Mouse (Mus musculus) G1E (cell line): ENCODE data around the gene Cers4. TPM values are rescaled to one million over a fixed set of nuclear protein-coding genes. Genes with fewer than 3 reads are reported as not detected.

Experiments used
- ATAC-seq: 2 replicates; pipeline ENCODE4 v1.8.0; 2016; ENCODE audit warnings: mild to moderate bottlenecking; ENCODE audit not compliant: insufficient number of reproducible peaks, poor library complexity, low FRiP score, severe bottlenecking; ENCODE audit errors: extremely low read depth
- DNase-seq: peaks from one replicate; pipeline ENCODE4 v3.0.0; 2012; ENCODE audit warnings: low spot score
- H3K27me3 ChIP-seq: 2 replicates; pipeline ENCODE4 v1.6.1; 2012; ENCODE audit warnings: mild to moderate bottlenecking, low read length, inconsistent platforms; ENCODE audit not compliant: insufficient read depth
- H3K36me3 ChIP-seq: replicated peaks from 2 replicates; pipeline ENCODE3; 2012; ENCODE audit warnings: mild to moderate bottlenecking, inconsistent platforms
- H3K4me1 ChIP-seq: 2 replicates; pipeline ENCODE4 v1.6.1; 2012; ENCODE audit warnings: low read depth, low read length, inconsistent platforms, mixed read lengths; ENCODE audit not compliant: insufficient read depth
- H3K4me3 ChIP-seq: 2 replicates; pipeline ENCODE4 v1.5.1; 2012; ENCODE audit warnings: low read depth, mild to moderate bottlenecking, inconsistent platforms, low read length, moderate library complexity, mixed read lengths
- H3K9me3 ChIP-seq: replicated peaks from 2 replicates; pipeline ENCODE4 v1.6.1; 2012; ENCODE audit warnings: inconsistent platforms
- CTCF ChIP-seq: IDR thresholded peaks from 2 replicates; pipeline ENCODE4 v1.5.1; 2012; ENCODE audit warnings: low read depth, low read length, inconsistent platforms, mixed read lengths
- GATA1 ChIP-seq: IDR thresholded peaks from 2 replicates; pipeline ENCODE4 v1.6.1; 2012; ENCODE audit warnings: borderline replicate concordance, low read length, inconsistent platforms, mixed read lengths
- GATA2 ChIP-seq: IDR thresholded peaks from 2 replicates; pipeline ENCODE4 v1.6.1; 2012; ENCODE audit warnings: low read depth, low read length, inconsistent platforms, borderline replicate concordance
- POLR2AphosphoS5 ChIP-seq: IDR thresholded peaks from 2 replicates; pipeline ENCODE4 v1.6.1; 2012; ENCODE audit warnings: low read depth, low read length, inconsistent platforms; ENCODE audit not compliant: insufficient replicate concordance
- TAL1 ChIP-seq: conservative IDR thresholded peaks from 2 replicates; pipeline ENCODE4 v1.6.1; 2012; ENCODE audit warnings: low read depth, low read length, inconsistent platforms, mixed read lengths
- polyA plus RNA-seq: library from polyadenylated mRNA; stranded (reverse); fragments of >175 nt; gene quantifications from 2 replicates; pipeline ENCODE4 v1.2.3, GENCODE M21; 2012
- total RNA-seq, 2 experiments: library from RNA; stranded (forward) in 1 of 2; stranded (reverse) in 1 of 2; fragments of 200-1000 nt in 1 of 2; fragments of >200 nt in 1 of 2; fragmentation: Nextera tagmentation in 1 of 2; gene quantifications; 2 replicates each; pipeline ENCODE4 v1.2.3; 2014 to 2017

Gene Cers4
- total and polyA plus RNA-seq, 3 experiments, result 0.44 TPM; not detected in 2

DNA sequence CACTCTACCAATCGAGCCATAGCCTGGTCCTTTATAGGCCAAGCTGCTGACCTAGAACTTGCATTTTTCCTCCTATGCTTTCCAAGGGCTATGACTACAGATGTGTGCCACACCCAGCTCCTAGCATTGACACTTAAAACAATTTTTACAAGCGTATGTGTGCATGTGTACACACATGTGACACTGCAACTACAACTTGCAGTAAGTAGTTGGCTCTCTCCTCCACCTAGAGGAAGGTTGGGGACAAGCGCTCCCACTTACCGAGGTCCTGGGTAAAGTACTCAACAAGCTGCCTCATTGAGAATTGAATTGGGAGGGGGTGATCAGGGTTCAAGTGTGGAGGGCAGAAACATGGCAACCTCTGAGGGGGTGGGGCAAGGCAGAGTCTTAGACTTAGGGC, 18.0 kb downstream of the Cers4 start:
- Histone ChIP-seq H3K4me1 (no peaks in the 10 kb centered on the region), H3K27me3 (no peaks in the 10 kb centered on the region), H3K4me3 (no peak overlapping the region), H3K9me3 (no peaks in the 10 kb centered on the region), H3K36me3 (no peaks in the 10 kb centered on the region)
- DNase-seq, result no peak
- TF ChIP-seq POLR2AphosphoS5 (no peak), TAL1 (no peak)
- no peak for ATAC-seq

DNA sequence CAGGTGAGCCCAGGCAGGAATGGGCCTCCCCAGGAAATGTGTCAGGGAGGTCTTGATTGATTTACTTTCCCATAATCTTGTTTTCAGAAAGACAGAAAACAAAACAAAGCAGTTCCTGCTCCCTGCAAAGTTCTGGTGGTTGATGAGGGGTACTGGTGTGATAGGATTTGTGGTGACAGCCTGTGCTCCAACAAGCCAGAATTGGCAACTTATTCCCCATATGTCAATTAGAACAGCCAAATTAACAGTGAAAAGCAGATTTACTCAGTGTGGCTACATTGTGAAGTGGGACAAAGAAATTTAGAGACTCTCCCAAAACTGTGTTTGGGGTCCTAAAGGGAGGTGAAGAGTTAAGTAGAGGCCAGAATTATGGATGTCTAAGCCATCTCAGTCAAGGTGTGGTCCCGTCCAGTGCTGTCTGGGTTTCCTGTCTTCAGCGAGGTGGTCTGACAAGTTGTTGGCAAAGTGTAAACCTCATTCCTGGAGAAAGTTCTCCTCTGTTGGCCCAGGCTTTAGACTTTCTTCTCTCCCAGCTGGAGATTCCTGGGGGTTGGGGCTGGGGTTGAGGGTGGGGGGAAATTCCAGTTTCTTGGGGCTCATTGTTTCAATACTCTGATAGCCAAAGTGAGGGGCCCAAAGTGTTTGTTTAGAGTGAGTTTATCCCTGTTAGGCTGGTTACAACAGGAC, 18.7 kb downstream of the Cers4 start:
- Histone ChIP-seq H3K27me3 (no peaks in the 10 kb centered on the region), H3K4me1 (no peaks in the 10 kb centered on the region), H3K36me3 (no peaks in the 10 kb centered on the region), H3K9me3 (no peaks in the 10 kb centered on the region), H3K4me3 (no peak overlapping the region)
- DNase-seq (no peak), ATAC-seq (no peak)
- TF ChIP-seq POLR2AphosphoS5 (no peak), GATA2 (no peak), GATA1 (no peak), CTCF (no peak), TAL1 (no peak)

DNA sequence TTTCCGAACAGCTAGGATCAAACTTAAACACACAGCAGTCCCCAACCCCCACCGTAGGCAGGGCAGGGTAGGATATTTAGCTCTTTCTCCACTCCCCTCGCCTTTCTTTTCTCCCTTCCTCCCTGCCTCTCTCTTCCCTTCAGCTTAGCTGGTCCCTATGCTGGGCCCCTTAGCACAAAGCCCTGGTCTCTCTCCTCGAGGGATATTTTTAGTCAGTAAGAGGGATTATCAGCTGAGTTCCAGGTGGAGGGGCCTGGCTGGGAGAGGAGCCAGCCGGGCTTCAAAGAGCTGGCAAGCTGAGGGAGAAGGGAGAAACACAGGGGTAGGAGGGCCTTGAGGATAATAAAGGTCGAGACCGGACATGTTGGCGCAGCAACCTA, 19.3 kb downstream of the Cers4 start:
- H3K4me3 ChIP-seq, result no peak overlapping the region
- no peak for TF ChIP-seq POLR2AphosphoS5
- TF ChIP-seq TAL1, result no peak
- TF ChIP-seq CTCF, result no peak
- TF ChIP-seq GATA2, result no peak
- TF ChIP-seq GATA1, result no peak
- no peaks in the 10 kb centered on the region for H3K9me3 ChIP-seq
- H3K4me1 ChIP-seq, result no peaks in the 10 kb centered on the region
- no peaks in the 10 kb centered on the region for H3K36me3 ChIP-seq
- no peak for ATAC-seq
- H3K27me3 ChIP-seq, result no peaks in the 10 kb centered on the region
- no peak for DNase-seq

DNA sequence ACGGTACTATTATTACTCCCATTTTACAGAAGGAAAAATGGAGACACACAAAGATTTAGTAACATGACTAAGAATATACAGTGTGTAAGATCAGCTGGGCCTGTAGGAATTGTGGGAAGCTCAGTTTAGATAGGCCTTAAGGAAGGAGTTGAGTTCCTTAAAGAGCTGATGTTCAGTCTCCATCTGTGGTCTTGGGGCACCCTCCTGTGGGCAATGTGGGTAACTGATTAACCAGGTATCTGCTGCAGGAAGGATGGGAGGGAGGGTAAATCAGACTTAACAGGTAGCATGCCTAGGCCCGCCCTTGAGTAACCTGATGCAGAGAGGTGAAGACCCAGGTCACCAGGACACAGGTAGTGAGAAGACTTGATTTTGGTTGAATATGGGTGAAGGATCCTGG, 23.3 kb downstream of the Cers4 start:
- no peaks in the 10 kb centered on the region for H3K36me3 ChIP-seq
- TF ChIP-seq GATA2 (no peak), GATA1 (no peak), CTCF (no peak), POLR2AphosphoS5 (no peak), TAL1 (no peak)

DNA sequence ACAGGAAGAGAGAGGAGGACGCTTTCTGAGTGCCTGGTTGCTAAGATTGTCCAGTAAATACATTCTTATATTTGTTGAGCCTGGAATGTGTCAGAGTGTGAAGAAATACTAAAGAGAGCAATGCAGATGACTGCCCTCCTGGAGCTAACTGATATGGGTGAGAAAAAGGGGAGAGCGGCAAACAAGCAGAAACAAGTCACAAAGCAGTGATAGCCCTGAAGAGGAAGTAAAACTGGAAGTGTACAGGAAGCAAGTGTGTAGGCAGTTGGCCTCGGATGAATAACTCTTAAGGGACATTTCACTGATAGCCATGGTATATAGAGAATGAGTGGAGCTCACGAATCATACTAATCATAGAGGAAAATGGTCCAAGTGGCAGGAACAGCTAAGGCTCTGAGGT, 28.6 kb downstream of the Cers4 start:
- H3K36me3 ChIP-seq, result no peaks in the 10 kb centered on the region
- DNase-seq (no peak), ATAC-seq (no peak)

More for the DNA sequence above, 23.3 kb downstream of the Cers4 start:
- DNase-seq, result no peak
- Histone ChIP-seq H3K27me3 (no peaks in the 10 kb centered on the region), H3K4me3 (no peak overlapping the region), H3K9me3 (no peaks in the 10 kb centered on the region), H3K4me1 (no peaks in the 10 kb centered on the region)
- ATAC-seq, result no peak

DNA sequence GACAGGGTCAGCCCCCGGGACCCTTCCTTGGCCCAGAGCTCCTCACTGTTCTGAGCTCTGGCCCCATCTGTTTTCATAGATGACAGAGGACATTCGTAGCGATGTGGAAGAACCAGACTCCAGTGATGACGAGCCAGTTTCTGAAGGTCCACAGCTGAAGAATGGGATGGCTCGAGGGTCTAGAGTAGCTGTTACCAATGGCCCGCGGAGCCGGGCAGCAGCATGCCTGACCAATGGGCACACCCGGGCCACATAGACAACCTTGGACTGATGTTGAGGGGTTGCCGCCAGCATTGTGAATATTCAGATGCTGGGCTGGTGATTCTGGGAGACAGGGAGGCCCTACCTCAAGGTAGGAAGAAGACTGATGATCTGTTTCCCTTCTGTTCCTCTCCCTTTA, 30.7 kb downstream of the Cers4 start:
- H3K27me3 ChIP-seq, result no peaks in the 10 kb centered on the region
- H3K4me1 ChIP-seq, result no peaks in the 10 kb centered on the region
- H3K36me3 ChIP-seq, result no peaks in the 10 kb centered on the region
- no peaks in the 10 kb centered on the region for H3K9me3 ChIP-seq
- DNase-seq (no peak), ATAC-seq (no peak)
- no peak overlapping the region for H3K4me3 ChIP-seq
- no peak for TF ChIP-seq CTCF
- no peak for TF ChIP-seq GATA2
- no peak for TF ChIP-seq POLR2AphosphoS5
- TF ChIP-seq GATA1, result no peak
- TF ChIP-seq TAL1, result no peak

More for the DNA sequence above, 28.6 kb downstream of the Cers4 start:
- no peak overlapping the region for H3K4me3 ChIP-seq
- H3K4me1 ChIP-seq, result no peaks in the 10 kb centered on the region
- H3K27me3 ChIP-seq, result no peaks in the 10 kb centered on the region
- no peaks in the 10 kb centered on the region for H3K9me3 ChIP-seq
- no peak for TF ChIP-seq POLR2AphosphoS5

Other genes starting within 250 kb of the Cers4 start
- 20.1 and 21.3 TPM in 2 replicates for gene Tgfbr3l, start 244.8 kb upstream of the Cers4 start, total RNA-seq (2014; fragmentation: Nextera tagmentation)
- gene Tgfbr3l, start 244.8 kb upstream of the Cers4 start, total RNA-seq (2017), result 2.8 and 4.5 TPM in 2 replicates
- gene Tgfbr3l, start 244.8 kb upstream of the Cers4 start, polyA plus RNA-seq, result 34.8 and 35.0 TPM in 2 replicates
- gene Snapc2, start 239.9 kb upstream of the Cers4 start, total RNA-seq (2014; fragmentation: Nextera tagmentation), result 10.6 and 10.9 TPM in 2 replicates
- 9.1 and 13.5 TPM in 2 replicates for gene Snapc2, start 239.9 kb upstream of the Cers4 start, total RNA-seq (2017)
- 49.5 and 66.0 TPM in 2 replicates for gene Snapc2, start 239.9 kb upstream of the Cers4 start, polyA plus RNA-seq
- 2.1 TPM in 1 of 2 replicates, not detected in the other for gene Ctxn1, start 233.8 kb upstream of the Cers4 start, total RNA-seq (2014; fragmentation: Nextera tagmentation)
- gene Ctxn1, start 233.8 kb upstream of the Cers4 start, total RNA-seq (2017), result 0.11 and 0.29 TPM in 2 replicates
- gene Ctxn1, start 233.8 kb upstream of the Cers4 start, polyA plus RNA-seq, result 1.6 and 2.0 TPM in 2 replicates
- gene Timm44, start 217.1 kb upstream of the Cers4 start, total RNA-seq (2014; fragmentation: Nextera tagmentation), result 81.8 and 94.6 TPM in 2 replicates
- gene Timm44, start 217.1 kb upstream of the Cers4 start, total RNA-seq (2017), result 113 and 123 TPM in 2 replicates
- 65.3 and 81.1 TPM in 2 replicates for gene Timm44, start 217.1 kb upstream of the Cers4 start, polyA plus RNA-seq
- gene Ccl25, start 167.8 kb upstream of the Cers4 start, total RNA-seq (2014; fragmentation: Nextera tagmentation), result 64.9 and 69.3 TPM in 2 replicates
- 16.0 and 18.1 TPM in 2 replicates for gene Ccl25, start 167.8 kb upstream of the Cers4 start, total RNA-seq (2017)
- 1.1 and 1.9 TPM in 2 replicates for gene Ccl25, start 167.8 kb upstream of the Cers4 start, polyA plus RNA-seq
- gene Elavl1, start 167.6 kb upstream of the Cers4 start, total RNA-seq (2014; fragmentation: Nextera tagmentation), result 162 and 168 TPM in 2 replicates
- 92.5 and 98.1 TPM in 2 replicates for gene Elavl1, start 167.6 kb upstream of the Cers4 start, total RNA-seq (2017)
- gene Elavl1, start 167.6 kb upstream of the Cers4 start, polyA plus RNA-seq, result 110 and 125 TPM in 2 replicates
- gene Zfp958, start 120.1 kb downstream of the Cers4 start, total RNA-seq (2014; fragmentation: Nextera tagmentation), result 22.9 and 27.0 TPM in 2 replicates
- 17.0 and 17.3 TPM in 2 replicates for gene Zfp958, start 120.1 kb downstream of the Cers4 start, total RNA-seq (2017)
- gene Zfp958, start 120.1 kb downstream of the Cers4 start, polyA plus RNA-seq, result 0.65 and 0.78 TPM in 2 replicates